Mouse (Mus musculus): Measurements from ENCODE around the gene Tnfaip3. TPM values are rescaled to one million over a fixed set of nuclear protein-coding genes. Genes with fewer than 3 reads are reported as not detected.

The Tnfaip3 gene
- polyA plus RNA-seq, 1 experiment from 2014 or later = 1.3 TPM

DNA sequence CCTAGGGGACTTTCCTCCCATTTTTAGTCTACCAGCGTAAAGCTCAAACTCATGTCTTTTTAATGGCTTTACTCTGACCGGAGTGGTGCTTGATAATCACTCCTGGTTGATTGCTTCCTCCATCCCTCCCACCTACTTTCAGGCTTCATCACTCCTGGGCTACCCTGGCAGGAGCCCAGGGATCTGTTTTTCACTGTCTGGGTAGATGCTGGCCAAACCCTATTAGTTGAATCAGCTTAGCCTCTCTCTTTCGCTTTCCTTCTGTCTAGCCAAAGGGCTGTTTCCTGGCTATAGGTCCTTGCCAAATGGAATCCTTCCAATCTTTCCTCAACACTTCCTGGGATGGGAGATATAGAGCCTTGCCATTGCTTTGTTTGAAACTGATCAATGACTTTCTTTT, 19.3 kb upstream of the Tnfaip3 start:
- no peaks in the 10 kb centered on the region for H3K27me3 ChIP-seq (ENCODE audit: insufficient read depth, low read length)
- H3K4me2 ChIP-seq (ENCODE audit: low read depth, low read length) = no peak overlapping the region
- no peak overlapping the region for H3K9ac ChIP-seq (replicated peaks)
- H3K36me3 ChIP-seq (replicated peaks; ENCODE audit: insufficient read depth, low read length) = no peaks in the 10 kb centered on the region
- TF ChIP-seq EP300 (IDR thresholded peaks at IDR 0.05; ENCODE audit: low read depth) (no peak), CTCF (IDR thresholded peaks at IDR 0.05; ENCODE audit: low read depth) (no peak)
- H3K27ac ChIP-seq (ENCODE audit: low read depth) = no peak overlapping the region
- H3K9me3 ChIP-seq (ENCODE audit: low read length) = no peaks in the 10 kb centered on the region
- DNase-seq = no peak
- no peak overlapping the region for H3K4me3 ChIP-seq (ENCODE audit: low read depth, low read length)
- no peak for ATAC-seq
- peaks cover 6% of the 10 kb centered on the region; the same call in 1 of the 2 replicates for H3K4me1 ChIP-seq (ENCODE audit: insufficient read depth)
- WGBS (ENCODE audit: insufficient replicate concordance) = 77% methylated on average over 3 of the region's 3 CpGs

DNA sequence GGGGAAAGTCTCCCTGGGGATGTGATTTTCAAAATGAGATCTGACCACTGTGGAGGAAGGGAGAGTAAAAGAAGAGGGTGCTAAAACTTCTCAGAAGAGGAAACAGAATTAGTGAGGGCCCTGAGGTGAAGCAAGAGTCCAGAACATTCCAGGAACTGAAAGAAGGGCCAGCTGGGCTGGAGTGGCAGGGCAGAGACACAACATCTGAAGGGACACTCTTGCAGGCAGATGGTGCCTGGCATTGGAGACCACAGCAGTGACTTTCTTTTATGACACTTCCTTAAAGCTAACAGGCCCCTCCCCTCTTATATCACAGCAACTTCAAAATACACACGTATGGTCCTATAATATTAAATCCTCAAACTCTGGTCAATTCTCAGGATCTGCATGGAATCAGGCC, 18.2 kb upstream of the Tnfaip3 start:
- 44% methylated on average over 1 of the region's 1 CpGs for WGBS (ENCODE audit: insufficient replicate concordance)
- DNase-seq = peak; percentile 26
- peak; percentile 27; the same call in 1 of the 2 replicates for ATAC-seq
- Histone ChIP-seq H3K27me3 (ENCODE audit: insufficient read depth, low read length) (no peaks in the 10 kb centered on the region), H3K4me2 (ENCODE audit: low read depth, low read length) (no peak overlapping the region), H3K36me3 (replicated peaks; ENCODE audit: insufficient read depth, low read length) (no peaks in the 10 kb centered on the region), H3K4me1 (ENCODE audit: insufficient read depth) (peaks cover 6% of the 10 kb centered on the region; the same call in 1 of the 2 replicates), H3K9me3 (ENCODE audit: low read length) (no peaks in the 10 kb centered on the region), H3K27ac (ENCODE audit: low read depth) (no peak overlapping the region; the same call in 1 of the 2 replicates), H3K4me3 (ENCODE audit: low read depth, low read length) (no peak overlapping the region), H3K9ac (replicated peaks) (no peak overlapping the region)
- TF ChIP-seq EP300 (IDR thresholded peaks at IDR 0.05; ENCODE audit: low read depth) (no peak), CTCF (IDR thresholded peaks at IDR 0.05; ENCODE audit: low read depth) (no peak)

DNA sequence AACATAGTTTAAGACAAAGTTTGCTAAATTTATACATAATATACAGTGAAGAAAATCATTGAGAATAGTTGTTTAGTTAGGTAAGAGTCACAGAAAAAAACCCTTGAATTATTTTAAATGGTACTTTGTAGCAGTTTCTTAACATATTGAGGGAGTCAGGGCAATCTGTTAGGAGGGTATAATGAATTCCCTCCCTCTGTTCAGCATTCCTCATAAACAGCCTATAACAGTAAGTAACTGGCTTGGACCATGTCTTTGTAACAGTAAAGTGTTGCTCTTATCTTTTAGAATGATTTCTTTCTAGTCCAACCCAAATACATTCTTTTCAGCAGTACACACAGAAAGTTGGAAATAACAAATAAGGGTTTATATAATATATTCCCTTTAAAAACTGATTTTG, 16.4 kb upstream of the Tnfaip3 start:
- Histone ChIP-seq H3K4me2 (ENCODE audit: low read depth, low read length) (no peak overlapping the region), H3K9ac (replicated peaks) (no peak overlapping the region), H3K4me3 (ENCODE audit: low read depth, low read length) (no peak overlapping the region), H3K27ac (ENCODE audit: low read depth) (no peak overlapping the region), H3K9me3 (ENCODE audit: low read length) (no peaks in the 10 kb centered on the region), H3K27me3 (ENCODE audit: insufficient read depth, low read length) (no peaks in the 10 kb centered on the region), H3K36me3 (replicated peaks; ENCODE audit: insufficient read depth, low read length) (no peaks in the 10 kb centered on the region), H3K4me1 (ENCODE audit: insufficient read depth) (peaks cover 6% of the 10 kb centered on the region; the same call in 1 of the 2 replicates)
- DNase-seq (no peak), ATAC-seq (no peak)
- no peak for TF ChIP-seq EP300 (IDR thresholded peaks at IDR 0.05; ENCODE audit: low read depth)
- TF ChIP-seq CTCF (IDR thresholded peaks at IDR 0.05; ENCODE audit: low read depth) = no peak

DNA sequence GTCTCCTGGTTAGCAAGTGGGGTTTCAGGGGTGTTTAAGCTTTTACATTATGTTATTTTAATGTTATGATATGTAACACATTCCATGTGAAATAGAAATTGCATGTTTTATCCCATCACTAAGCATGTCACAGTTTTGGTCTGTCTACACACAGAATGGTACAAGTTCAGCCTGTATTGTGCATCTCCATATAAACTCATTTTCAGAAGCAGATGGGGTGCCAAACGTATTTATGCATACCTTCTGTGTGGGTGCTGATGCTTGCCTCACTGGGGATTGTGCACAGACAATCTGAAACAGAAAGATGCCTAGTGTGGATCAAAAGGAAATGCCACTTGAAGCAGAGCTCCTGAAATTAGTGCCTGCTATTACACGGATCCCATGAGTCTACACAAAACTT, 15.2 kb upstream of the Tnfaip3 start:
- 72% methylated on average over 2 of the region's 2 CpGs for WGBS (ENCODE audit: insufficient replicate concordance)
- DNase-seq (no peak), ATAC-seq (no peak)
- H3K9ac ChIP-seq (replicated peaks) = no peak overlapping the region
- H3K27me3 ChIP-seq (ENCODE audit: insufficient read depth, low read length) = no peaks in the 10 kb centered on the region
- H3K9me3 ChIP-seq (ENCODE audit: low read length) = no peaks in the 10 kb centered on the region
- H3K36me3 ChIP-seq (replicated peaks; ENCODE audit: insufficient read depth, low read length) = no peaks in the 10 kb centered on the region
- H3K27ac ChIP-seq (ENCODE audit: low read depth) = no peak overlapping the region
- TF ChIP-seq CTCF (IDR thresholded peaks at IDR 0.05; ENCODE audit: low read depth) = no peak
- no peak for TF ChIP-seq EP300 (IDR thresholded peaks at IDR 0.05; ENCODE audit: low read depth)
- peaks cover 6% of the 10 kb centered on the region; the same call in 1 of the 2 replicates for H3K4me1 ChIP-seq (ENCODE audit: insufficient read depth)
- no peak overlapping the region for H3K4me2 ChIP-seq (ENCODE audit: low read depth, low read length)
- H3K4me3 ChIP-seq (ENCODE audit: low read depth, low read length) = no peak overlapping the region

DNA sequence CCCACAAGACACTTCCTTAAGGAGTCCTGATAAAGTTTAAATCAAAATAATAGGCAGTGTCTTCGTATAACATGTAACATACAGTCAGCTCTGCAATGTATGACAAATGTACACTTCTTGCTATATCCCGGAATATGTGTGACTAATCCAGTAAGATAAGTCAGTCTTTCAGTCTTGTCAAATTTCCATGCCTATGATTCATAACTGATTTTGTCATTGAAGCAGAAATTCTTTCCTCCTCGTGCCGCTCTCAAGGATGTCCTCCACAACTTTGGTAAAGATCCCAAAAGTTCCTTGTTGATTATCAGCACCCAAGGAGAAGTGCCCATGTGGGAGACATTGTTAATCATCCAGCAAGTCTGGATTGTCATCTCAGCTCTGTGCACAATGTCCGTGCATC, 11.3 kb upstream of the Tnfaip3 start:
- Histone ChIP-seq H3K9ac (replicated peaks) (no peak overlapping the region), H3K36me3 (replicated peaks; ENCODE audit: insufficient read depth, low read length) (no peaks in the 10 kb centered on the region), H3K4me1 (ENCODE audit: insufficient read depth) (no peaks in the 10 kb centered on the region), H3K4me2 (ENCODE audit: low read depth, low read length) (no peak overlapping the region), H3K27me3 (ENCODE audit: insufficient read depth, low read length) (no peaks in the 10 kb centered on the region), H3K27ac (ENCODE audit: low read depth) (no peak overlapping the region), H3K4me3 (ENCODE audit: low read depth, low read length) (no peak overlapping the region), H3K9me3 (ENCODE audit: low read length) (no peaks in the 10 kb centered on the region)
- DNase-seq (no peak), ATAC-seq (no peak)
- no peak for TF ChIP-seq CTCF (IDR thresholded peaks at IDR 0.05; ENCODE audit: low read depth)
- no peak for TF ChIP-seq EP300 (IDR thresholded peaks at IDR 0.05; ENCODE audit: low read depth)
- whole genome bisulfite sequencing (ENCODE audit: insufficient replicate concordance) = 81% methylated on average over 5 of the region's 5 CpGs

DNA sequence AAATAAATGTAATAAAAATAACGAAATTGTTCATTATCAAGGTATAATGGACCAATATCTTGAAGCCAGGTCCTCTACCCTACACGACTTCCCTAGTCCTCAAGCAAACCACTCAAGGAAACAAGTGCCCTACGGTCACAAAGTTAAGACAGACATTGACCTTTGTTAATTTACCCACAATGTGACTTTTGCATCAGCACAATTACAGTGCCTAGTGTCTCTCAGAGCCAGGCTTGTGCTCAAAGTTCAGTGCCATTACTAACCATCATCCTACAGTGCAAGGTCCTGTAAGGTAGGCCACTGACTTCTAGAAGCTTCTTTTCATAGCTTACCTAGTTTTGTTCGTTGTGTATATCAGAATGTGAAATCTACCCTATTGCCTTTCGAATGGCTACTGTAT, 8.9 kb upstream of the Tnfaip3 start:
- Histone ChIP-seq H3K4me1 (ENCODE audit: insufficient read depth) (no peaks in the 10 kb centered on the region), H3K9ac (replicated peaks) (no peak overlapping the region), H3K27me3 (ENCODE audit: insufficient read depth, low read length) (no peaks in the 10 kb centered on the region), H3K36me3 (replicated peaks; ENCODE audit: insufficient read depth, low read length) (no peaks in the 10 kb centered on the region), H3K9me3 (ENCODE audit: low read length) (no peaks in the 10 kb centered on the region), H3K27ac (ENCODE audit: low read depth) (no peak overlapping the region), H3K4me3 (ENCODE audit: low read depth, low read length) (no peak overlapping the region), H3K4me2 (ENCODE audit: low read depth, low read length) (no peak overlapping the region)
- 76% methylated on average over 5 of the region's 5 CpGs for WGBS (ENCODE audit: insufficient replicate concordance)
- TF ChIP-seq CTCF (IDR thresholded peaks at IDR 0.05; ENCODE audit: low read depth) (no peak), EP300 (IDR thresholded peaks at IDR 0.05; ENCODE audit: low read depth) (no peak)
- DNase-seq (no peak), ATAC-seq (no peak)

All from liver, postnatal 0 days (tissue).